Mouse (Mus musculus) forebrain, embryonic 14.5 days (tissue): ENCODE results near the gene Gm17689. TPM values are rescaled to one million over a fixed set of nuclear protein-coding genes. Genes with fewer than 3 reads are reported as not detected.

Experiments
- ATAC-seq: fragments of 200-750 bp; cut with Nextera tagmentation; 2 replicates; pipeline ENCODE4 v1.8.0; 2017; ENCODE audit warnings: mild to moderate bottlenecking, moderate library complexity
- DNase-seq: peaks from one replicate; pipeline ENCODE4 v3.0.0-alpha.2; 2015; ENCODE audit warnings: low spot score
- H3K27ac ChIP-seq: fragments of 300-500 bp; sonication (generic); 2 replicates; pipeline ENCODE4 v1.5.1; 2014; ENCODE audit warnings: low read depth, mild to moderate bottlenecking, control low read depth, low read length, moderate library complexity
- H3K27me3 ChIP-seq: fragments of 300-500 bp; sonication (generic); replicated peaks from 2 replicates; pipeline ENCODE4 v1.6.1; 2014; ENCODE audit warnings: low read length, control low read depth, mixed read lengths; ENCODE audit not compliant: control insufficient read depth, insufficient read depth
- H3K36me3 ChIP-seq: fragments of 300-500 bp; sonication (generic); 2 replicates; pipeline ENCODE4 v1.6.1; 2014; ENCODE audit warnings: low read length, control low read depth; ENCODE audit not compliant: control insufficient read depth, insufficient read depth
- H3K4me1 ChIP-seq: fragments of 300-500 bp; sonication (generic); 2 replicates; pipeline ENCODE4 v1.6.1; 2014; ENCODE audit warnings: antibody characterized with exemption, low read length, control low read depth; ENCODE audit not compliant: control insufficient read depth, insufficient read depth
- H3K4me2 ChIP-seq: fragments of 300-500 bp; sonication (generic); 2 replicates; pipeline ENCODE4 v1.6.1; 2014; ENCODE audit warnings: mild to moderate bottlenecking, control low read depth, low read length
- H3K4me3 ChIP-seq: fragments of 300-500 bp; sonication (generic); 2 replicates; pipeline ENCODE4 v1.5.1; 2014; ENCODE audit warnings: low read depth, low read length, control low read depth
- H3K9ac ChIP-seq: fragments of 300-500 bp; sonication (generic); 2 replicates; pipeline ENCODE4 v1.6.1; 2014; ENCODE audit warnings: mild to moderate bottlenecking, low read length, control low read depth, moderate library complexity
- H3K9me3 ChIP-seq: fragments of 300-500 bp; sonication (generic); replicated peaks from 2 replicates; pipeline ENCODE4 v1.6.1; 2016; ENCODE audit warnings: low read length, control low read depth, mixed read lengths; ENCODE audit not compliant: control insufficient read depth
- WGBS: fragments of 180-500 bp; shearing (Covaris S2); extraction: QIAGEN DNeasy Blood & Tissue Kit; methylation state at CpG from one replicate; pipeline ENCODE4 v1.1.7; 2014; 5-methylcytosine and 5-hydroxymethylcytosine counted together
- polyA plus RNA-seq: library from polyadenylated mRNA; unstranded; fragments of >200 nt; fragmentation: Nextera tagmentation; extraction: Ambion mirVana; gene quantifications from 2 replicates; pipeline ENCODE4 v1.2.1, GENCODE M21; 2014

Gene Gm17689
- polyA plus RNA-seq = not detected in 2 replicates

- no peak within 1 kb of the TSS for H3K27ac ChIP-seq
- H3K9me3 ChIP-seq = 0 out of 2 replicates have a peak, but pooled peaks cover 3% of the 10 kb centered on the region
- H3K36me3 ChIP-seq = no peaks in the 10 kb centered on the region
- no peak for ATAC-seq
- DNase-seq = no peak
- WGBS = 76% methylated on average over 1 of the region's 1 CpGs
- H3K4me2 ChIP-seq = no peak within 1 kb of the TSS
- no peaks in the 10 kb centered on the region for H3K4me1 ChIP-seq
- no peak within 1 kb of the TSS for H3K9ac ChIP-seq
- H3K27me3 ChIP-seq = no peaks in the 10 kb centered on the region
- H3K4me3 ChIP-seq = no peak within 1 kb of the TSS
Observed at GRCm38 (mm10) chr9:36582535-36582934, at the start of gene Gm17689. Gene Gm17689, minus strand, starts transcription at chr9:36582635.

- Histone ChIP-seq H3K27ac (no peak within 1 kb of the TSS), H3K4me1 (no peaks in the 10 kb centered on the region), H3K36me3 (no peaks in the 10 kb centered on the region), H3K27me3 (no peaks in the 10 kb centered on the region), H3K9me3 (no peaks in the 10 kb centered on the region), H3K4me2 (no peak within 1 kb of the TSS), H3K9ac (no peak within 1 kb of the TSS), H3K4me3 (no peak within 1 kb of the TSS)
- DNase-seq (no peak), ATAC-seq (no peak)
- 93% methylated on average over 2 of the region's 2 CpGs for WGBS
Observed at GRCm38 (mm10) chr9:36541863-36542262, 40.6 kb downstream of the Gm17689 start, which contains the start of gene Gm5615. Gene Gm5615, minus strand, starts transcription at chr9:36541963.

Other genes with a start within 250 kb of the Gm17689 start
- not detected in 2 replicates for gene Gm7257, start 150.8 kb downstream of the Gm17689 start, polyA plus RNA-seq
- gene Gm9513, start 107.0 kb downstream of the Gm17689 start, polyA plus RNA-seq = not detected in 2 replicates
- not detected in 2 replicates for gene Gm5615, start 40.7 kb downstream of the Gm17689 start, polyA plus RNA-seq
- gene A630095E13Rik, start 60.7 kb upstream of the Gm17689 start, polyA plus RNA-seq = not detected in 2 replicates
- gene Acrv1, start 110.6 kb upstream of the Gm17689 start, polyA plus RNA-seq = not detected in 2 replicates
- 24.8 and 25.3 TPM in 2 replicates for gene Chek1, start 144.4 kb upstream of the Gm17689 start, polyA plus RNA-seq
- gene Stt3a, start 185.0 kb upstream of the Gm17689 start, polyA plus RNA-seq = 69.5 and 93.6 TPM in 2 replicates
- gene Ei24, start 214.8 kb upstream of the Gm17689 start, polyA plus RNA-seq = 89.9 and 92.9 TPM in 2 replicates
- gene Fez1, start 239.2 kb upstream of the Gm17689 start, polyA plus RNA-seq = 620 and 684 TPM in 2 replicates